Mouse (Mus musculus) thymus, adult 2 months (tissue): ENCODE measurements at regions not wholly inside any gene's neighbourhood (a gene's known extent, or its start where the extent isn't known, plus 50 kb on each side); places are given as distances from the start of the nearest gene placed in this dataset.

Experiments
- DNase-seq: peaks from one replicate; pipeline ENCODE4 v3.0.0; 2021
- H3K27ac ChIP-seq: fragments of 200-500 bp; 2 replicates; pipeline ENCODE4 v1.5.1; 2012; ENCODE audit warnings: low read length, control low read depth; ENCODE audit not compliant: control insufficient read depth, insufficient read depth
- H3K27me3 ChIP-seq: fragments of 200-500 bp; 2 replicates; pipeline ENCODE4 v1.6.1; 2012; ENCODE audit warnings: mild to moderate bottlenecking, low read length, moderate library complexity, mixed read lengths; ENCODE audit not compliant: control insufficient read depth, insufficient read depth
- H3K36me3 ChIP-seq: fragments of 200-500 bp; 2 replicates; pipeline ENCODE4 v1.6.1; 2012; ENCODE audit warnings: mild to moderate bottlenecking, low read length, moderate library complexity; ENCODE audit not compliant: control insufficient read depth, insufficient read depth
- H3K4me1 ChIP-seq: fragments of 200-500 bp; replicated peaks from 2 replicates; pipeline ENCODE4 v1.6.1; 2012; ENCODE audit warnings: low read length; ENCODE audit not compliant: control insufficient read depth, insufficient read depth
- H3K4me3 ChIP-seq: fragments of 200-500 bp; 2 replicates; pipeline ENCODE4 v1.5.1; 2012; ENCODE audit warnings: mild to moderate bottlenecking, low read length, control low read depth, moderate library complexity; ENCODE audit not compliant: control insufficient read depth, insufficient read depth
- CTCF ChIP-seq: fragments of 200-500 bp; IDR thresholded peaks from 2 replicates; pipeline ENCODE4 v1.5.1; 2012; ENCODE audit warnings: mild to moderate bottlenecking, control low read depth, low read length, moderate library complexity, borderline replicate concordance; ENCODE audit not compliant: control insufficient read depth, poor library complexity, insufficient read depth; ENCODE audit errors: extremely low read depth
- POLR2A ChIP-seq: fragments of 200-500 bp; IDR thresholded peaks from 2 replicates; pipeline ENCODE4 v1.6.1; 2012; ENCODE audit warnings: mild to moderate bottlenecking, low read length, control low read depth, moderate library complexity; ENCODE audit not compliant: control insufficient read depth, poor library complexity, insufficient read depth; ENCODE audit errors: extremely low read depth
- whole genome bisulfite sequencing: fragments of 180-500 bp; shearing (Covaris S2); methylation state at CpG from one replicate; pipeline ENCODE4 v1.1.7; 2018; 5-methylcytosine and 5-hydroxymethylcytosine counted together

DNA sequence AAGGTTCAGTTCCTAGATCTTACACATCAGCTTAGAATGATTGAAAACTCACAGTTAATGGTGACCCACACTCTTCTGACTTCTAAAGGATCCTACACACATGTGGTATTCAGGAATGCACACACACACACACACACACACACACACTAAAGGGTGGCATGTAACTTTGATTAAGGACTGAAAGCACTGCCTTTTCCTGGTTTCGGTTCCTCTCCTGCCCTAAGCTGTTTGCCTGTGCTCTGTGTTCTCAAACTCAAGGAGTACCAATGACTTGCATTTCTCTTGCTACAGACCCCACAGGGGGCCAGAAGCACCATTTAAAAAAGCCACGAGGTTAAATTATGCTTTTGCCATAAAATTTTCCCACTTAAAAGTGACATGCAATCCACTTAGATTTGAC lies 327.8 kb upstream of the Klf4 start:
- TF ChIP-seq POLR2A (no peak), CTCF (no peak)
- H3K27me3 ChIP-seq, result no peaks in the 10 kb centered on the region
- no peak overlapping the region for H3K27ac ChIP-seq
- H3K4me3 ChIP-seq, result no peak overlapping the region
- H3K36me3 ChIP-seq, result no peaks in the 10 kb centered on the region
- 33% methylated on average over 2 of the region's 2 CpGs for WGBS
- H3K4me1 ChIP-seq, result no peaks in the 10 kb centered on the region
- DNase-seq, result no peak

DNA sequence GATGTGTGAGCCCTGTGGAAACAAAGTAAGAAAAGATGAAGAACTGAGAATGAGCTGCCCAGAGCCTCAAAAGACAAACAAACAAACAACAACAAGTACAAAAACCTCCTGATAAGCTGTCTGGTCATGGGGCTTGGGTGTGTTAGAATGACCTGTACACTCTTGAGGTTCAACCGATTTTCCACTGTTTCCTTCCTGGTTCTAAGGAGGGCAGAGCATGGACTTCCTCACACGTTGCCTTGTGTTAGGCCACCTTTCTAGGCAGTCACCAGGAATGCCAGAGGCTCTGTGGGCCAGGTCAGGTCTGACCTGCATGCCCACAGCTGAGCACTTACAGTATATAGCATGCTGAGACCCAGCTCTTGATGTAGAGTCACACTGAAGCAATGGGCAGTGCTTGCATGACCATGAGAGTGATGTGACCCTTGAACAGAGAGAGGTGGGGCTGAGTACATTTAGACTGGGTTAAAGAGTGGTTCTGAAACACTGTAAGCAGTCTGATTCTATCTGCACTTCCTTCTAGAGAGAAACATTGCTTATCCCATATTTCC lies 327.0 kb upstream of the Klf4 start:
- no peak overlapping the region for H3K4me3 ChIP-seq
- no peaks in the 10 kb centered on the region for H3K36me3 ChIP-seq
- WGBS, result 82% methylated on average over 2 of the region's 2 CpGs
- TF ChIP-seq CTCF (no peak), POLR2A (no peak)
- H3K27ac ChIP-seq, result no peak overlapping the region
- H3K4me1 ChIP-seq, result no peaks in the 10 kb centered on the region
- no peak for DNase-seq
- H3K27me3 ChIP-seq, result no peaks in the 10 kb centered on the region

GRCm38 (mm10) chr4:55851430-55851829 lies 319.2 kb upstream of the Klf4 start:
- Histone ChIP-seq H3K4me3 (no peak overlapping the region), H3K36me3 (no peaks in the 10 kb centered on the region), H3K27me3 (no peaks in the 10 kb centered on the region), H3K4me1 (no peaks in the 10 kb centered on the region), H3K27ac (no peak overlapping the region)
- TF ChIP-seq POLR2A (no peak), CTCF (no peak)
- no peak for DNase-seq
- 69% methylated on average over 1 of the region's 1 CpGs for WGBS

DNA sequence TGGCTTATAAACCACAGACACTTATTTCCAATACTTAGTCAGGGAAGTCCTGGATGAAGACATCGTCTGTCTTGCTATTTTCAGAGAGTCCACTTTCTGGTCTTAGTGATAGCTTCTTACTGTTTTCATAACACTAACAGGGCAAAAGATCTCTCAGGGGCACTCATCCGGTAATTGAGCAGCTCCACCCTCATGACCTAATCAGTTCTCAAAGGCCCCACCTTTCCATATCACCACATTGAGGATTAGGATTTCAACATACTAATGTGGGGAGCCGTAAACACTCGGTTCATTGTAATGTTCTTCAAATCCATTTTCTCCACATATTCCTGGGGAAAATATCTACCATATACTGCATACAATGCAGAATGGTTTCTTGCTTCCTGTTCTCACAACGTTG lies 318.8 kb upstream of the Klf4 start:
- Histone ChIP-seq H3K4me1 (no peaks in the 10 kb centered on the region), H3K4me3 (no peak overlapping the region), H3K36me3 (no peaks in the 10 kb centered on the region), H3K27me3 (no peaks in the 10 kb centered on the region), H3K27ac (no peak overlapping the region)
- no peak for TF ChIP-seq CTCF
- no peak for TF ChIP-seq POLR2A
- no peak for DNase-seq
- WGBS, result 86% methylated on average over 5 of the region's 5 CpGs

DNA sequence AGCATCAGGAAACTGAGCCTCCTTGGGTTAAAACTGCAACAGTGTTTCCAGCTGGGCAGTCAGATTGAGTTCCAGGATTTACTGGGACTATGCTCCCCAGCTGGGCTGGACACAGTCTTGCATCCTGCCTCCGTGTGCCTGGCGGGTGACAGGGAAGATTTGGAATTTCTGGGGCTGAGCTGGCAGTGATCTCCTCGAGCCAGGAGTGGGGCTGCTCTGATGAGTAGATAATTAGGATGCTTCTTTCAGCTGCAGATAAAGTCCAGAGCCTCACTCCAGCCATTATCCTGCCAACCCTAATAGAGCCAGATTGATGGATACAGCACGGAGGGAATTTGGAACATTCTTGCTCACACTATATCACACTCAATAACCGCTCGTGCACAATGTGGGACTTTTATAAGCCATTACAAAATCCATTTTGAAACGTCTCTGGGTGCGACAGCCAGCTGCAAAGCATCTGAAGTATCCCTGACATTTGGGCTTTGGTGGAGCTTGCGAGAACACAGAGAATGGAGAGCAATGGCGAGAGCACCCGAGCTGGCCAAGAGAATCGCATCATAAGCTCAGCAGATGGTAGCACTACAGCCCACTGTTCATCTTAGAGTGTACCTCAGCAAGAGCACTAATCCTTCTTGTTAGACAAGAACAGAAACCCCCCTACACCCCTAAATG lies 311.6 kb upstream of the Klf4 start:
- no peak for TF ChIP-seq POLR2A
- no peak for TF ChIP-seq CTCF
- no peak for DNase-seq
- no peak overlapping the region for H3K27ac ChIP-seq
- no peaks in the 10 kb centered on the region for H3K36me3 ChIP-seq
- 89% methylated on average over 12 of the region's 12 CpGs for WGBS
- no peaks in the 10 kb centered on the region for H3K4me1 ChIP-seq
- no peaks in the 10 kb centered on the region for H3K27me3 ChIP-seq
- no peak overlapping the region for H3K4me3 ChIP-seq

- 78% methylated on average over 3 of the region's 3 CpGs for WGBS
- no peak for TF ChIP-seq POLR2A
- TF ChIP-seq CTCF, result no peak
- Histone ChIP-seq H3K4me1 (no peaks in the 10 kb centered on the region), H3K4me3 (no peak overlapping the region), H3K27me3 (no peaks in the 10 kb centered on the region), H3K36me3 (no peaks in the 10 kb centered on the region), H3K27ac (no peak overlapping the region)
- no peak for DNase-seq
These were observed 306.3 kb upstream of the Klf4 start for GRCm38 (mm10) chr4:55838568-55838967.
